Mouse (Mus musculus) layer of hippocampus, adult 8-10 months (tissue): ENCODE results near the gene Sh3bp5. TPM values are rescaled to one million over a fixed set of nuclear protein-coding genes. Genes with fewer than 3 reads are reported as not detected.

Source experiments
- DNase-seq, 2 experiments: peaks; one replicate each; pipeline ENCODE4 v3.0.0; 2022; ENCODE audit warnings: low spot score in 2 of 2
- total RNA-seq, 4 experiments: library from RNA; stranded (reverse); gene quantifications; 2 replicates each; pipeline ENCODE4 v1.2.4; 2022

Sh3bp5 gene
- total RNA-seq, 4 experiments from 2014 or later = 105 to 134 (median 117) TPM

- DNase-seq = no peak
Measured at GRCm38 (mm10) chr14:31345367-31345766, 90.5 kb downstream of the Sh3bp5 start.

DNA sequence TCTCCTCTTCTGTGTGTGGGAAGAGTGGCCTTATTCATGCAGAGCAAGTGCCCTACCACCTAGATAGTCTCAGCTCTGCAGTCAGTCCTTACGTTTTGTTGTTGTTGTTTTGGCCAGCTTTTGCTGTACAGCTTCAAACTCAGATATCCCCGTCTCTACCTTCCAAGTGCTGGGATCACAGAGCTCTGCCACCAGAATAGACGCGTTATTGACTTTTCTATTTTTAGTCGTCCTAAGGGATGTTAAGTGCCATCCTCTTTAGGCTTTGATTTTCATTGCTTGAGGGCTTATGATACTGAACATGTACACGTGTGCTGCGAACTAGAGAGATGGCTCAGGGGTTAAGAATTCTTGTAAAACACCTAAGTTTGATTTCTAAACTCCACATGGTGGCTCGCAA, 92.6 kb downstream of the Sh3bp5 start:
- no peak for DNase-seq

DNA sequence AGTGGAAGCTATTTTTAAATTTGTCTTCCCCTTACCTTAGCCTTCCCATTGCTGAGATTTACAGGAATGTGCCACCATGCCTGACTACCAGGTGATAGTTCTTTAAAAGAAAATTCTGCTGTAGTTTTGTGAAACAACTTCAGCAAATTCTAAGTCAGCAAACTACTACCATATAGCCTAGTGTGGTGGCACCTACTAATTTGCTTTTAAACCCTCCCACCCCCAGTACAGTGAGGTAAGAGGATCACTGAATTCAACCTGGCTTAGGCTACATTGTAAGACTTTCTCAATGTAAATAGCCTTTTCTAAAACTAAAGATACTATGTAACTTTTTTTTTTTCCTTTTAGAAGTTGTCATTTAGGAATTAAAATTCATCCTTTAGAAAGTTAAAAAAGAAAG, 97.9 kb downstream of the Sh3bp5 start:
- DNase-seq = no peak

DNA sequence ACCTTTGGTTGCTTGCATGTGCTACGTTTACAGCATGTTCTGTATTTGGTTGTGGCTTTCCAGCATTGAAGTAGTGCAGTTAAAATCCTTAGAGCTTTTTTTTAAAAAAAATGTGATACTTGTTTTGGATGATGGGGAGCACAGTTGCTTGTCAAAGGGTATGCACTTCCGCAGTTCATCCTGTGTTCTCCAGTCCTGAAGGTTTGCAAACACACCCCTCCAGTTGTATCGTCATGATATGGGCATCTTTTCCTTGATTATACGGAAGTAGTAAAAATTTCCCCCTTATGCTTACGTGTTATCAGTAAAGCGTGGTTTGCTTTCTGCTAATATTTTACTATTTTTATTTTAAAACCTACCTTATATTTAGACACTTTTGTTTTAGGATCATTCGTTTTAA, 98.5 kb downstream of the Sh3bp5 start:
- no peak for DNase-seq

- peak; percentile 96 to 97 for DNase-seq
Measured at GRCm38 (mm10) chr14:31336369-31337155, 99.3 kb downstream of the Sh3bp5 start, which contains the start of gene Capn7. Capn7 (plus strand) TSS chr14:31336638.

GRCm38 (mm10) chr14:31335765-31336164, 100.1 kb downstream of the Sh3bp5 start:
- no peak for DNase-seq

DNA sequence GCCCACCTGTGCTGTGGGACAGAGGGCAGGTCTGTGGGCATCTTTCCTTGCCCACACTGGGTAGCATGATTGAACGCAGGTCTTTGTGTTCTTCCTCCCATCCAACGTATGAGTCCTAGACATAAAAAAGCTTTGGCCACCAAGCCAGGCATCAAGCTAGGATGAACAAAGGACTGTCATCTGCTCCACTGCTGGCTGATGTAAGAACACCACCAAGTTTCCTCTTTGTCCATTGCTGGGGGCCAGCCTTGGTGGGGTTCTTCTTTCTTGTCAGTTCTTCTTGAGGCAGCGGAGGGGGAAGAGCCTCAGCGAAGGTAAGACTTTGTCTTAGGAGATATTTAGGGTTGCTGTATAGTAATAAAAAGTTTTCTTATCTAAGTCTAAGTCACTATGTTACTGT, 104.9 kb downstream of the Sh3bp5 start:
- DNase-seq = no peak

DNA sequence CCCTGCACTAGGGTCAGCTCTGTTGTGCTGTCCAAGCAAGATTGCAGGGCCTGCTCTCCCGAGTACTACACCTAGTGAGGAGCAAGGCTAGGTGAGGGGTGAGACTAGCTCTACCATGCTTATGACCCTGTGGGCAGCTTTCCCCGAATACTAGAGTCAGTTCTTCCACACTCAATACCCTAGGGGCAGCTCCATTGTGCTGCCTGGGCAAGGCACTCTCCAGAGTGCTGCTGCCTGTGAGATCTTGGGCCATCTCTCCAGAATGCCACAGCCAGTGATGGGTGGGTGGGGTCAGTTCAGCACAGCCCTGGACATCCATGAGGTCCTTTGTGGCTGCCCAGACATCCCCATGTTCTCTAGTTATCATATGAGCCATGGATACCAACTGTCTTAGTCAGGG, 106.1 kb downstream of the Sh3bp5 start:
- no peak for DNase-seq

GRCm38 (mm10) chr14:31327681-31328080, 108.2 kb downstream of the Sh3bp5 start:
- DNase-seq = no peak

- DNase-seq = no peak
Measured at GRCm38 (mm10) chr14:31327196-31327595, 108.7 kb downstream of the Sh3bp5 start.

- DNase-seq = no peak
Measured at GRCm38 (mm10) chr14:31326770-31327169, 109.1 kb downstream of the Sh3bp5 start.

DNA sequence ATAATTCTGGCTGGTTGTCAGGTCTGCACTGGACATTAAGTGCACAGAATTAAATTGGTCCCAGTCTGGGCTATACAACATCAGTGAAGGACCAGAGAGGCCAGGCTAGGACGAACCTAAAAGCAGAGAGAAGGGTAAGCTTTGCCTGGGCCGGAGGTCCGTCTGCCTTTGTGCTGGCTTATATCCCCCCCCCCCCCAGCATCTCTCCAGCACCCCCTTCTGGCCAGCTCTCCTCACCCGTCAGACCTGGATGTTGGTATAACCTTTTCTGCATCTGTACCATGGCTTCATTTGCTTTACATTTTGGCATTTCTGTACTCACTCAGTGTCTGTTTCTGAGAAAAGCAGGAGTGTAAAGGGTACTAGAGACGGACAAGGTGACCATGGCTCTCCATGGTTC, 110.3 kb downstream of the Sh3bp5 start:
- no peak for DNase-seq

DNA sequence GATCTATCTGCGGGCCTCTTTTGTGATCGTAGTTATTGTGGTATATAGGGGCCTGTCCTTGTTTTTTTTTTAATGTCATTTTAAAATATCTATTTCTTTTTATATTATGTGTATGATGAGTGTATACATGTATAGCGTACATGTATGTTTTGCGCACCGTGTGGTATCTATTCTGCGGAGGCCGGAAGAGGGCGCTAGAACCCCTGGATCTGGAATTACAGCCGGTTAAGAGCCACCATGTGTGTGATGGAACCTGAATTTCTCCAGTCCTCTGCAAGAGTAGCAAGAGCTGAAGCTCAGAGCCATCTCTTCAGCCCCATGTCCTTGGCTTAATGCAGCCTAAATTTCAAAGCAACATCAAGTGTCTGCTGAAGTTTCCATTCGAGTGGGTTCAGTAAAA, 111.0 kb downstream of the Sh3bp5 start:
- DNase-seq = no peak

DNA sequence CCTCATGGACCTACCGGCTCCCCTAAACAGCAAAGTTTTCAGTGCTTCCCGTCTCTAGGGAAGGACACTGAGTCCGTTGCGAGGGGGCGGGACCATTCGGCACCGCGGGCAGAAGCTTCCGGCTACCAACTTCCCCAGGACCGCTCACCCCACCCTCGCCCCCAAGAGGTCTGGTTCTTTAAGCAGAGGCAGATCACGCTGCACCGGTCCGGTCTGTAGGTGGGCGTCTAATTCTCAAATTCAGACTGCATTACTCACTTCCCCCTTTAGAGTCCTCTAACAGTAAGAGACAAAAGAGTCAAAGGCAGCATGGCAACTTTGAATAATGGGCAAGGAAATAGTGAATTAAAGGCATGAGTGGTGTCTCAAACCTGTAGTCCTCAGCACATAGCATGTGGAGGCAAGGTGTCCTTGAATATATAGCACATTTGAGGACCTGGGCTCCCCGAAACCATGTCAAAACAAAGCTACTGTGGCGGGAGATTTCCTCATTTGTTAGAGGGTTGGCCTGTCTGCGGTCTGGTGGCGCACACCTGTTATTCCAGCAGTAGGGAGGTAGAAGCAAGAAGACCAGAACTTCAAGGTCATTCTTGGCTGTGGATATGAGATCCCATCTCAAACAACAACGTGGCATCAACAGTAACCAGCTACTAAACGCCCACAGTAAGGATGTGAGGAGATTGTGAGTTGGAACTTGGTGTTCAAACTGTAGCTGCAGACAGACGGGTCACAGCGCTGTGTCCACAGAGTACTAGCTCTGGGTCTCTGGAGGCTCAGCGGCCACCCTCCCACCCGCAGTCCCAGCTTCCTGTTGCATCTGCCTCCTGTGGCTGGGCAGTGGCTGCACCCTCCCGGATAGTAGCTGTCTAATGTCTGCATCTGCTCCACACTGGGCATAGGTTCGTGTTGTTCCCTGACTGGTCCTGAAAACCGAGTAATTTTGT, 111.8 kb downstream of the Sh3bp5 start, which contains the start of gene Dnah1:
Gene Dnah1 (minus strand): TSS at position 48 of the 944 bp plus-strand sequence.
- DNase-seq = no peak

DNA sequence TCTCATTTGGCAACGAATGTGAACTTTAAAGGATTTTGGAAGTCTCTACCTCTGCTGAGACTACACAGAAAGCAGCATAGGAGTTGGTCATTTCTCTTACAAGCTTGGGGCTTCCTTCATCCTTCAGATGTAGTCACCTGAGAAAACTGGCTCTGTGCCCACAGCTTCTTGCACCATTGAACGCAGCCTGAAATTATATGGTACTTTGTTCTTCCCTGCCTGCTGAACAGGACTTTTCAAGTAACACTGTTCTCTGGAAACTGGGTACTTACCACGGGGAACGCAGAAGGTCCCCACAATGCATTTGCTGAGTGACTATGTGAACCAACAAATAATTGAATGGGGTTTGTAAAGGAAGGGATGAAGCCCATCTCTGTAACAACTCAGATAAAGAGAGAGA, 112.7 kb downstream of the Sh3bp5 start:
- no peak for DNase-seq

DNA sequence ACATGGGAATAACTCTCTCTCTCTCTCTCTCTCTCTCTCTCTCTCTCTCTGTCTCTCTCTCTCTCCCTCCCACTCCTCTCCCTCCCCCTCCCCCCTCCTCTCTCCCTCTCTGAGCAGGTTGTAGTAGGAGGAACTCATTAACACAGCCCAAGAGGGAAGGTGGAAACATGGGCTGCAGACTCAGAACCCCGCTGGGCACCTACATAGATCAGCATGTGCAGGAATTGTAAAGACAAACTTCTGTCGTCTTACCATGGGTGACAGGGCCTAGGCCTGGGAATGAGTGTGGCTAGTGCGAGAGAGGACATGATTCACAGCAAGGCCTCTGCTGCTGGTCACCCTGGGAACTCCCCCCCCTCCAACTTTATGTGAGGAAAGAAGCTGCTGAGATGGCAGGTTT, 113.7 kb downstream of the Sh3bp5 start:
- DNase-seq = no peak

DNA sequence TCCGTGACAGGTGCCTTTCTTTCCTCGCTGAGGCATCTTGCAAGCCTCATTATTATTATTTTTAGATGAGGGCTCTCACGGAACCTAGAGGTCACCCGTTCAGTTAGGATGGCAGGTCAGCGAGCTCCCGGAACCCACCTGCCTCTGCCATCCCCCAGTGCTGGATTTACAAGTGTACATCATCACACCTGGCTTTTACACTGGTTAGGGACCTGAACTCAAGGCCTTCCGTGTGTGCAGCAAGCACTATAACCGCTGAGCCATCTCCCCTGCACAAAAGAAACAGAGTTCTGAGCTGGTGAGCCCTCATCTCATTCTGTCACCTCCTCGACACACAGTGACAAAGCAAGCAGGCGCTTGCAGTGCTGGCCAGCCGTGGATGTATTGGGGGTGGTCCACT, 114.7 kb downstream of the Sh3bp5 start:
- DNase-seq = no peak

GRCm38 (mm10) chr14:31319546-31319945, 116.3 kb downstream of the Sh3bp5 start:
- DNase-seq = no peak

DNA sequence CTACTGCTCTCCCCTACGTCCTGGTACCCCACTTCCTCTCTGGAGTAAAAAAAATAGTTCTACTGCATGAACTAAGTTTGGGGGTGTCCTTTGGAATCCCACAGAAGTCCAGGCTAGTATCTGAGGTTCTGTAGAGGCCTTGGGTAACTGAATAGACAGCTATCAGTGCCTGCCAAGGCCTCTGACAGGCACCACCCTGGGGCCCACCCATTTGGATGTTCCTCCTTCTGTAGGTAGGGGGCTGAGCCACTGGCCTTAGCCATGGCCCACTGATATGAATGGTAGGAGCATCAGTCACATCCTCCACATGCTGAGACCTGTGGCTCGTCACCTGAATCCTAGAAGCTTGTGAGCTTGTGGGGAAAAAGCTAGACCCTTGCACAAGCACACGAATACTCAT, 118.1 kb downstream of the Sh3bp5 start:
- no peak for DNase-seq

DNA sequence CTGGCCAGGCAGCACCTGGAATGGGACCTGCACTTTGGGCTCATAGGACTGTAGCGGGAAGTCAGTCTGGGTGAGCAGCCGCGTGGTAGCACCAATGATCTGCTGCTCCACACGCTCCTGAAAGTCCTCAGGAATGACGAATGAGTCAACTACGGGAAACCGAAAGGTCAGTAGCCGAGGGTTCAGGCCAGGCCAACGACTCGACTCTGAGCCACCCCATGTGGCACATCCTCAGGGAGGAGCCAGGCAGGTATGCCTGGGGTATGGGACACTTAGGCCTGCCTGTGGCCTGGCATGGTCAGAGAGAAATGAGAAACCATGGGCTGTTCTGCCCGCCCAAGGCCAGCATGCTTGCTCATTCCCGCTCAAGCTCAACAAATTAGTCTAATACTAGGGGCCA, 119.3 kb downstream of the Sh3bp5 start:
- DNase-seq = no peak

GRCm38 (mm10) chr14:31313192-31313591, 122.7 kb downstream of the Sh3bp5 start:
- no peak for DNase-seq
